In the genomic region with DNA sequence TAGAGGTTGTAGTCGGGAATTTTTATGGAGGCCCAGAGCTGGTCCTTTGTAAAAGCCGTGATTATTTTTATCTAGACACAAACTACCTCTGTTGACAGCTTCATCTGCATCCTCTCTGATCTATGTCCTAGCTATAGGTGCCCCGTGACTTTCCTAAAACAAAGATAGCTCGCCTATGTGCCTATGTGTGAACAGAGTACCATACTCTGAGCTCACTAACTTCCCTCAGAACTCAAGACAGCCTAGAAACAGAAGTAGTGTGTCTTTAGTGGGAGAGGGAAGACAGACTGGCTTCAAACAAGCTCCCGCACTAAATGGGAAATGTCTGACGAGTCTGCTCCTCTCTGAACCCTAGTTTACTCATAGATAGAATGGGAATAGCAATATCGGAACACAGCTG, we compare ENCODE assay signal across 9 mouse cellular contexts. TPM values are rescaled to one million over a fixed set of nuclear protein-coding genes. Genes with fewer than 3 reads are reported as not detected.
DNase-seq lines count a peak whose midpoint lies in the region; ATAC-seq lines count a peak whose summit lies in the region.
"Had no signal": no experiment of that assay in that cellular context is flagged by ENCODE, and none has a peak within 500 bp of the region (broad histone marks: within the 10 kb centered on the region; RNA-seq: fewer than 3 reads in every experiment).

No protein-coding gene starts in this region.

- H3K4me1 ChIP-seq in heart, embryonic 13.5 days = peaks cover 35% of the 10 kb centered on the region
- peaks cover 15% of the 10 kb centered on the region for H3K4me1 ChIP-seq in neural tube, embryonic 12.5 days
- H3K4me1 ChIP-seq in limb, embryonic 13.5 days = peaks cover 31% of the 10 kb centered on the region
- H3K4me1 ChIP-seq in stomach, embryonic 16.5 days (ENCODE audit: control insufficient read depth, insufficient read depth, low read length) = peaks cover 20% of the 10 kb centered on the region

- 59% methylated on average over 7 of the region's 7 CpGs for WGBS in heart, embryonic 13.5 days
- 80% methylated on average over 7 of the region's 7 CpGs for WGBS in neural tube, embryonic 12.5 days
- 80% methylated on average over 7 of the region's 7 CpGs for WGBS in limb, embryonic 13.5 days
- 76% methylated on average over 7 of the region's 7 CpGs for WGBS in stomach, embryonic 16.5 days

- peak overlapping the region; percentile 86; the same call in 1 of the 2 replicates for H3K9ac ChIP-seq in heart, embryonic 13.5 days
- no peak overlapping the region for H3K9ac ChIP-seq in neural tube, embryonic 12.5 days
- H3K9ac ChIP-seq in limb, embryonic 13.5 days = no peak overlapping the region
- no peak overlapping the region for H3K9ac ChIP-seq in stomach, embryonic 16.5 days (ENCODE audit: low read length)

- no peak for DNase-seq in heart, postnatal 4 days
- no peak for DNase-seq in neural tube, embryonic 10.5 days (ENCODE audit: extremely low spot score, low spot score)
- no peak for DNase-seq in cerebellum, postnatal 25 days
- no peak for DNase-seq in layer of hippocampus, postnatal 25 days (ENCODE audit: extremely low spot score in 1 of 2, low spot score in 1 of 2)

- peak overlapping the region; percentile 71; the same call in 1 of the 2 replicates for H3K4me3 ChIP-seq in heart, embryonic 13.5 days
- no peak overlapping the region for H3K4me3 ChIP-seq in neural tube, embryonic 12.5 days
- peak overlapping the region; percentile 70; the same call in 1 of the 2 replicates for H3K4me3 ChIP-seq in limb, embryonic 13.5 days
- peak overlapping the region; percentile 82 for H3K4me3 ChIP-seq in stomach, embryonic 16.5 days (replicated peaks; ENCODE audit: low read length)

- peak overlapping the region; percentile 85 for H3K4me2 ChIP-seq in heart, embryonic 13.5 days
- peak overlapping the region; percentile 85; the same call in 1 of the 2 replicates for H3K4me2 ChIP-seq in neural tube, embryonic 12.5 days (replicated peaks)
- H3K4me2 ChIP-seq in limb, embryonic 13.5 days (replicated peaks) = peak overlapping the region; percentile 79
- H3K4me2 ChIP-seq in stomach, embryonic 16.5 days (ENCODE audit: low read depth, low read length) = peak overlapping the region; percentile 78

- no peak for ATAC-seq in heart, embryonic 13.5 days (ENCODE audit: extremely low read depth, insufficient number of reproducible peaks, low FRiP score, low TSS enrichment)
- no peak for ATAC-seq in neural tube, embryonic 12.5 days (ENCODE audit: low FRiP score, low read depth)
- ATAC-seq in limb, embryonic 13.5 days (ENCODE audit: low FRiP score, low read depth) = no peak
- no peak for ATAC-seq in stomach, embryonic 16.5 days (ENCODE audit: insufficient read depth, low FRiP score)

- no peaks in the 10 kb centered on the region for H3K9me3 ChIP-seq in heart, embryonic 13.5 days
- H3K9me3 ChIP-seq in neural tube, embryonic 12.5 days = no peaks in the 10 kb centered on the region
- H3K9me3 ChIP-seq in limb, embryonic 13.5 days = no peaks in the 10 kb centered on the region
- no peaks in the 10 kb centered on the region for H3K9me3 ChIP-seq in stomach, embryonic 16.5 days (replicated peaks; ENCODE audit: control insufficient read depth, low read length)

- peaks cover 27% of the 10 kb centered on the region for H3K36me3 ChIP-seq in heart, embryonic 13.5 days
- no peaks in the 10 kb centered on the region for H3K36me3 ChIP-seq in neural tube, embryonic 12.5 days
- peaks cover 19% of the 10 kb centered on the region for H3K36me3 ChIP-seq in limb, embryonic 13.5 days
- no peaks in the 10 kb centered on the region for H3K36me3 ChIP-seq in stomach, embryonic 16.5 days (ENCODE audit: control insufficient read depth, insufficient read depth, low read length)

- peak overlapping the region; percentile 77; the same call in 1 of the 2 replicates for H3K27ac ChIP-seq in heart, embryonic 13.5 days (replicated peaks)
- no peak overlapping the region for H3K27ac ChIP-seq in neural tube, embryonic 12.5 days
- 0 out of 2 replicates have a peak overlapping the region, but pooled peaks have one; percentile 80 for H3K27ac ChIP-seq in limb, embryonic 13.5 days
- peak overlapping the region; percentile 88; the same call in 1 of the 2 replicates for H3K27ac ChIP-seq in stomach, embryonic 16.5 days (ENCODE audit: low read length)

- H3K27me3 ChIP-seq in heart, embryonic 13.5 days (replicated peaks) = no peaks in the 10 kb centered on the region
- no peaks in the 10 kb centered on the region for H3K27me3 ChIP-seq in neural tube, embryonic 12.5 days (replicated peaks)
- no peaks in the 10 kb centered on the region for H3K27me3 ChIP-seq in limb, embryonic 13.5 days
- no peaks in the 10 kb centered on the region for H3K27me3 ChIP-seq in stomach, embryonic 16.5 days (ENCODE audit: control insufficient read depth, insufficient read depth, low read length)

RNA-seq across cellular contexts. Expression of gene Rabepk, which starts 0.7 kb away (rescaled TPM):
- 22.9 and 27.2 TPM in 2 replicates for polyA plus RNA-seq in heart, embryonic 13.5 days (2015; fragmentation: Nextera tagmentation; extraction: Ambion mirVana)
- 10 to 100 TPM; 16.2 to 18.4 TPM for total RNA-seq in heart, postnatal 4 days (2021)
- 20.4 and 25.0 TPM in 2 replicates for polyA plus RNA-seq in neural tube, embryonic 12.5 days (2016; fragmentation: Nextera tagmentation; extraction: Ambion mirVana)
- polyA plus RNA-seq in limb, embryonic 13.5 days (2015; fragmentation: Nextera tagmentation; extraction: Ambion mirVana) = 37.8 and 41.4 TPM in 2 replicates
- 33.4 and 40.6 TPM in 2 replicates for polyA plus RNA-seq in stomach, embryonic 16.5 days (2015; fragmentation: Nextera tagmentation; extraction: Ambion mirVana)
- total RNA-seq in layer of hippocampus, postnatal 25 days (2021) = 10 to 100 TPM; 29.6 to 34.6 TPM

RNA-seq across cellular contexts. Expression of gene Fbxw2, which starts 25.7 kb away (rescaled TPM):
- 55.0 and 66.1 TPM in 2 replicates for polyA plus RNA-seq in heart, embryonic 13.5 days (2015; fragmentation: Nextera tagmentation; extraction: Ambion mirVana)
- 10 to 100 TPM; 56.9 to 61.8 TPM for total RNA-seq in heart, postnatal 4 days (2021)
- 72.1 and 79.0 TPM in 2 replicates for polyA plus RNA-seq in neural tube, embryonic 12.5 days (2016; fragmentation: Nextera tagmentation; extraction: Ambion mirVana)
- 93.1 and 93.4 TPM in 2 replicates for polyA plus RNA-seq in limb, embryonic 13.5 days (2015; fragmentation: Nextera tagmentation; extraction: Ambion mirVana)
- 73.5 and 74.5 TPM in 2 replicates for polyA plus RNA-seq in stomach, embryonic 16.5 days (2015; fragmentation: Nextera tagmentation; extraction: Ambion mirVana)
- total RNA-seq in layer of hippocampus, postnatal 25 days (2021) = 10 to 100 TPM; 82.5 to 84.3 TPM

RNA-seq across cellular contexts. Expression of gene Hspa5, which starts 28.6 kb away (rescaled TPM):
- 631 and 745 TPM in 2 replicates for polyA plus RNA-seq in heart, embryonic 13.5 days (2015; fragmentation: Nextera tagmentation; extraction: Ambion mirVana)
- total RNA-seq in heart, postnatal 4 days (2021) = 100 to 1,000 TPM; 417 to 448 TPM
- 638 and 654 TPM in 2 replicates for polyA plus RNA-seq in neural tube, embryonic 12.5 days (2016; fragmentation: Nextera tagmentation; extraction: Ambion mirVana)
- polyA plus RNA-seq in limb, embryonic 13.5 days (2015; fragmentation: Nextera tagmentation; extraction: Ambion mirVana) = 842 and 937 TPM in 2 replicates
- 941 and 997 TPM in 2 replicates for polyA plus RNA-seq in stomach, embryonic 16.5 days (2015; fragmentation: Nextera tagmentation; extraction: Ambion mirVana)
- 100 to 1,000 TPM; 220 to 358 TPM for total RNA-seq in layer of hippocampus, postnatal 25 days (2021)

RNA-seq across cellular contexts. Expression of gene Gm34653, which starts 32.4 kb away (rescaled TPM):
- polyA plus RNA-seq in heart, embryonic 13.5 days (2015; fragmentation: Nextera tagmentation; extraction: Ambion mirVana) = not detected in 2 replicates
- total RNA-seq in heart, postnatal 4 days (2021) = not detected
- 0.11 TPM in 1 of 2 replicates, not detected in the other for polyA plus RNA-seq in neural tube, embryonic 12.5 days (2016; fragmentation: Nextera tagmentation; extraction: Ambion mirVana)
- polyA plus RNA-seq in limb, embryonic 13.5 days (2015; fragmentation: Nextera tagmentation; extraction: Ambion mirVana) = 0.09 TPM in 1 of 2 replicates, not detected in the other
- polyA plus RNA-seq in stomach, embryonic 16.5 days (2015; fragmentation: Nextera tagmentation; extraction: Ambion mirVana) = not detected in 2 replicates
- not detected for total RNA-seq in layer of hippocampus, postnatal 25 days (2021)
- total RNA-seq: left cerebral cortex, postnatal 4 days had no signal

RNA-seq across cellular contexts. Expression of gene Gapvd1, which starts 45.3 kb away (rescaled TPM):
- polyA plus RNA-seq in heart, embryonic 13.5 days (2015; fragmentation: Nextera tagmentation; extraction: Ambion mirVana) = 55.6 and 59.5 TPM in 2 replicates
- total RNA-seq in heart, postnatal 4 days (2021) = 10 to 100 TPM; 53.5 to 59.8 TPM
- polyA plus RNA-seq in neural tube, embryonic 12.5 days (2016; fragmentation: Nextera tagmentation; extraction: Ambion mirVana) = 121 and 125 TPM in 2 replicates
- 89.7 and 97.3 TPM in 2 replicates for polyA plus RNA-seq in limb, embryonic 13.5 days (2015; fragmentation: Nextera tagmentation; extraction: Ambion mirVana)
- 73.4 and 81.4 TPM in 2 replicates for polyA plus RNA-seq in stomach, embryonic 16.5 days (2015; fragmentation: Nextera tagmentation; extraction: Ambion mirVana)
- total RNA-seq in layer of hippocampus, postnatal 25 days (2021) = 100 to 1,000 TPM in 1 of 2 experiments, 10 to 100 TPM in 1; 96.2 to 104 TPM
